Mouse (Mus musculus): ENCODE data around the gene Mlc1. TPM values are rescaled to one million over a fixed set of nuclear protein-coding genes. Genes with fewer than 3 reads are reported as not detected.

Mlc1 gene
- total RNA-seq (2021) (not detected), polyA plus RNA-seq (2012; rRNA removed) (not detected in 2 replicates)
- long read RNA-seq, result 0 reads

- no peak for DNase-seq
Observed at GRCm38 (mm10) chr15:88978281-88979137, at the start of gene Mlc1. Mlc1 (minus strand) TSS chr15:88979007.

DNA sequence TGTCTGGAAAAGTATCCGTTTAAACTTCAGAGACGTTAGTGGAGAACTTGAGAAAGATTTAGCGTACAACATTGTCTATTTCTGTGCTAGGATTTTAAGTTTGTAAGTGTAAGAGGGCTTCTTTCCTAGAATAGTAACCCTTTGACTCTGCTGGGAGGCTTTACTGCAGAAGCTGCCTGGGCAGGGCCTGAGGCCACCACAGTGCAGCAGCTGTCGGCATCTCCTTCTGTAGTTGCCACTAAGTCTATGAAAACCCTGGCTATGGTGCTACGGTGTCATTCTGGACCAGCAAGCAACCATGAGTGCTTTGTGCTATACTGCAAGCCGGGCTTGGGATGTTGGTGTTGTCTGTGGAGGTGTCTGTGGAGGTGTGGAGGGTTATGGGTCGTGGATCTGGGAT lies 41.7 kb upstream of the Mlc1 start:
- DNase-seq, result no peak

- DNase-seq, result no peak
Observed at GRCm38 (mm10) chr15:89020085-89020484, 41.3 kb upstream of the Mlc1 start.

- DNase-seq, result no peak
Observed at GRCm38 (mm10) chr15:89016722-89017121, 37.9 kb upstream of the Mlc1 start.

- DNase-seq, result no peak
Observed at GRCm38 (mm10) chr15:89007781-89008180, 29.0 kb upstream of the Mlc1 start.

- DNase-seq, result no peak
Observed at GRCm38 (mm10) chr15:89007002-89007401, 28.2 kb upstream of the Mlc1 start.

DNA sequence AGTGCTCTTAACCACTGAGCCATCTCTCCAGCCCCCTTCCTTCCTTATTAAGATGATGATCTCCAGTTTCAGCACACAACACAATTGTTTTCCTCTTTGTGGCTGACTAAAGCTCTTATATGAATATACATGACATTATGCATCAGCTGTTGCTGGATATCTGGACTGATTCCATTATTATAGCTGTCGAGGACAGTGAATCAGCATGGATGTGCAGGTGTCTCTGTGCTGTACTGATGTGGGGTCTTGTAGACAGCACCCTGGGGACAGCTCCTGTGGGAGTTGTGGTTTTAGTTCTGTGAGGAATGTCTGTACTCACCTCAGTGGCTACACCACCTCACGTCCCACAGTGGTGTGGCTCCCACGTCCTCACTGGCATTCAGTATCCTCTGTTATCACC lies 22.4 kb upstream of the Mlc1 start:
- no peak for DNase-seq

DNA sequence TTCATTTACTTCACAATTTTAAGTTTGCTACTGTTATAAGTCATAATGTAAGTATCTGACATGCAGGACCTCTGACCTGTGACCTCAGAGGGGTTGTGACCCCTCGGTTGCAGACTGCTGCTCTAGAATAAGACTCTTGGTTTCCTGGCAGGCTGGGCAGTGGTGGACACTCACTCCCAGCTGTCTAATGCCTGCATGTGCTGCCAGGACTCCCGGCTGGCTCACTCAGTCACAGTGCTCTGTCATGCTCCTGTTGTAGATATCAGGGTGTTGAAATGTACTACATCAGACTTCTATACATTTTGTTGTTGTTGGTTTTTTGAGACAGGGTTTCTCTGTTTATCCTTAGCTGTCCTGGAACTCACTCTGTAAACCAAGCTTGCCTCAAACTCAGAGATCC lies 21.6 kb upstream of the Mlc1 start:
- DNase-seq, result no peak

DNA sequence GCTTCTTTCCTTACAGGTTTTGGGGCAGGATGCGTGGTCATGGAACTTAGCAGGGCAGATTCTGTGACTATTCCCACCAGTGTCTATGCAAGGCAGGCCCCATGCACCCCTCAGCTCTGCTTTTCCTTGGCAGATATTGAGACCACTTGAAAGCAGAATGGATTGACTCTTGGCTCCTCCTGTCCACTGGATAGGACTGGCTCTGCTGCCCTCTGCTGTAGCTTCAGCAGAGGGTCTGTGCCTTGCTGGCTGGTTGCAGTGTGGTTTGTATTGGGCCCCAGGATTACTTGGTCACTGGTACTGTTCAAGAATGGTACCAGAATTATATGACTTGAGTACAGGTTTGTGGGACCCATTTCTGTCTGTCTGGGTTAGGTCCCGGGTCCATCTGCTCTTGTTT lies 20.3 kb upstream of the Mlc1 start:
- DNase-seq, result peak; percentile 10

- no peak for DNase-seq
Observed at GRCm38 (mm10) chr15:88998636-88999035, 19.8 kb upstream of the Mlc1 start.

GRCm38 (mm10) chr15:88989236-88989635 lies 10.4 kb upstream of the Mlc1 start:
- DNase-seq, result no peak

GRCm38 (mm10) chr15:88982534-88983079 lies 3.8 kb upstream of the Mlc1 start, which contains the start of gene Mov10l1:
Mov10l1 (plus strand) TSS chr15:88982909.
- DNase-seq, result no peak

GRCm38 (mm10) chr15:88979138-88979446 lies 285 bp upstream of the Mlc1 start:
- no peak for DNase-seq

DNA sequence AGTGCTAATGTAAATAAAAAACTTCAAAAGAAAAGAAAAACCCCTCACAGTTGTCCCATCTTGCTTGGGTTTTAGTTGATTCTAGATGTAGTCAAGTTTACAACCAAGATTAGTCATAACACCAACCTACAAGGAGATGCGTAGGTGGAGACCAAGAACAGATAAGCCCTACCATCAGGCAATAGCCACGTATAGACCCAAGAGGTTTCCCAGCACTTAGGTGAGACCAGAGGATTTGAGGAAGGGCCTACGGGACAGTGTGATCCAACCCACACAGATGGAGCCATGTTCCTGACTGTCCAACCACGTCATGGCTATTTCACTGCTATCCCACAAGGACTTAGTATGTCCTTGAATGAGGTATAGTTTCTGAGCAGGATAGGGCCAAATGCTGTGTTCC lies 6.5 kb downstream of the Mlc1 start:
- no peak for DNase-seq

DNA sequence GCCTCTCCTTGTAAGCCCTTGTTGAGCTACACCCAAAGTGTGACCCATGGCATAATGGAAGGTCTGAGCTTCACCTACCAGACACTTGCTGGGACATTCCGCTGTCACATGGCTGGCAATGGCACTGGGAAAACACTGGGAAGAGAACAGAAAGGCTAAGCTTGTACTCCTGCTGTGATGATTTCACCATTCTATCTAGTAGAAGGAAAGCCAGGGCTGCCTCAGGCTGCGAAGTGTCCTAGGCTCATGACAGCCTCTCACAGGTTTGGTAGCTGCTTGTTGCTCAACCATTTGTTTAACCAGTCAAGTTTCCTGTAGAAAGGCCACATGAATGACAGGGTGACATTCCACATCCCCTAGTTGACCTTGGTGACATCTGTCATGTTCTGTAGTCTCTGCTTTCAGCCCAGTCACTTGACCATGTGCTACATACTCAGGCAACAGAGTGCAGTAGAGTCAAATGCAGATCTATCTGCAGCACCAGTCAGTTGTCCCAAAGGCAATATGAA lies 14.7 kb downstream of the Mlc1 start:
- DNase-seq, result no peak

GRCm38 (mm10) chr15:88957522-88957921 lies 21.3 kb downstream of the Mlc1 start:
- no peak for DNase-seq

DNA sequence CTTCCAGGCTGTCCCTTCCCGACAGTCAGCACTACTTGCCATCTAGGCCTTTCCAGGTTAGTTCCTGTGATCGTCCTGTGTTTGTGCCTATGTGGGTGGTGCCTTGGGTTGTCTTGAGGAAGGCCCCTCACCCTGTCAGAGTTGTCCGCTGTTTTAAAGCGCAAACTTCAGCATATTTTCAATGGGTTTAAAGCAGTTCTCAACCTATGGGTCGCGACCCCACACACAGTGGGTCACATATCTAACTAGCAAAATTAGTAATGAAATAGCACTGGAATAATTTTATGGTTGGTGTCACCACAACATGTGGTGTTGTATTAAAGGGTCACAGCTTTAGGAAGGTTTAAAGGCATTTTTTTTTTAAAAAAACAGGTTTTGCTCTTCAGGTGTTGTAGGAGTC lies 23.5 kb downstream of the Mlc1 start:
- no peak for DNase-seq

DNA sequence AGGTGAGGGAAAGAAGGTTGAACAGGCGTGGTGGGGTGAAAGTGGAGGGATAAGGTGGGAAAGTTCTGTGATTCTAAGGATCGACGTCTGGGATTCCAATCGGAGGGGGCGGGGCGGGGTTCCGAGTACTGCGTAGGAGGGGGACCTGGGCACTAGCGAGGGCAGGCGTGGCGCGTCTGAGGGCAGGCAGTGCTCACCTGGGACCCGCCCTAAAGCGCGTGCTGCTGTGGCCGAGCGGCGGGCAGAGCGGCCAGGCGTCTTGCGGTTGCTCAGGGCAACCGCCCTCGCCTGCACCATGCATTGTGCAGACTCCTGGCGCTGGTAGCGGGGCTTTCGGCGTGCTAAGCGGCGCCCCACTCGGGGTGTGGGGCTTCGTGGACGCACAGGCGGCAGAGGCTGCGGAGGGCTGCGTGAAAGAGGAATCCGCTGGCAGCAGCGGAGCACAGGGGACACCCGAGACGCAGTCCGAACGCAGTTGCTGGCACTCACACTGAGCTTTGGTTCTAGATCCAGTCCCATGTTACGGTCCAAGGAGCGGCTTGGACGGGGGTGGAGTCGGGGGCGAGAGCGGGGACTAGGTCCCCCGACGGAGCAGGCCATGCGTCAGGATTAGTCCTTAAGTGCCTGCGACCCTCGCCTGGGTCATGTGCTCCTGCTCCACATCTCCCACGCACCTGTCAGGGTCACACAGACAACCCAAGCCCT lies 24.3 kb downstream of the Mlc1 start, which contains the start of gene Ttll8:
Gene Ttll8 (minus strand): TSS at position 51 of the 705 bp plus-strand sequence.
- peak; percentile 28 for DNase-seq

GRCm38 (mm10) chr15:88951246-88951645 lies 27.6 kb downstream of the Mlc1 start:
- peak; percentile 29 for DNase-seq

DNA sequence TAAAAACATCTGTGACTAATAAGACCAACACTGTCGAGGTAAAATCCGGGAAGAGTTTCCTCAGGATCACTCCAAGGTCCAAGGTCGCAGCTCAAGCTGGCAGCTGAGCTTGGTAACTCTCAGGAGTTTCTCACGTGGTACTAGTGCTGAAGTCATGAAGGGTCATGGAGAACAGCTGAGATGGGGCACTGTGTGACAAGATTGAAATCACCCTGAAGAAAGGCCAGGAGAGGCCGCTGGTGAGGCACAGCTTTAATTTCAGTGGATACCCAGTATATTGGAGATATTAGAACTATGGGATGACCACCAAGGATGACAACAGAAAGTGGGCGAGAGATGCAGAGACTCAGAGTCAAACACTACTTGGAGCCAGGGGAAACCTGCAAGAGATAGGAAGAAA lies 32.0 kb downstream of the Mlc1 start:
- peak; percentile 65 for DNase-seq

- no peak for DNase-seq
Observed at GRCm38 (mm10) chr15:88943896-88944551, 34.8 kb downstream of the Mlc1 start.

GRCm38 (mm10) chr15:88942783-88943182 lies 36.0 kb downstream of the Mlc1 start:
- no peak for DNase-seq
